Mouse (Mus musculus): ENCODE measurements around the gene Gng8. TPM values are rescaled to one million over a fixed set of nuclear protein-coding genes. Genes with fewer than 3 reads are reported as not detected.

Gng8 gene
- polyA plus RNA-seq, 1 experiment from 2014 or later = 36.3 TPM

DNA sequence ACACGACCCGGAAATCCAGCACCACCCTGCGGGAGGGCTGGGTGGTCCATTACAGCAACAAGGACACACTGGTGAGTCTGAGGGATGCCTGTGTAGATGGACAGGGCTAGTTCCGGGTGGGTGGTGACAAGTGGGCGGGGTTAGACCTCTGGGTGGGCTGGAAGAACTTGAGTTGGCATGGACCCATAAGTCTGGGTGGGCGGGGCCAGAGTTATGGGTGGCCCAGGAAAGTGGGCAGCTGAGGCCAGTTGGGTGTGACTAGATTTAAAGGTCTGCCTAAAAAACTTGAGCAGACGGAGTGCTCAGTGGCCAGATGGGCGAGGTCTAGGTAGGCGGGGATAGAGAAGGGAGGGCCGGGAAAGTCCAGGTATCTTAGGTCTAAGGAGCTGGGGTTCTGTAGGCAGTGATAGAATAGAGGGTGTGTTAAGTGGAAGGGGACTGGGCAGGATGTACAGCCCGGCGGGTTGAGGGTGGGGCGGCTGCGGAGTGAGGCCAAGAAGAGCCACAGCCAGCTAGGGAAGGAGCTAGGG is 38.2 kb upstream of the Gng8 start:
- WGBS = 77% methylated on average over 14 of the region's 14 CpGs
- Histone ChIP-seq H3K4me1 (no peaks in the 10 kb centered on the region), H3K9me3 (replicated peaks) (no peaks in the 10 kb centered on the region), H3K9ac (no peak overlapping the region), H3K4me2 (replicated peaks) (no peak overlapping the region), H3K27me3 (no peaks in the 10 kb centered on the region), H3K36me3 (peaks cover 91% of the 10 kb centered on the region), H3K4me3 (replicated peaks) (no peak overlapping the region), H3K27ac (replicated peaks) (0 out of 2 replicates have a peak overlapping the region, but pooled peaks have one; percentile 11)
- ATAC-seq (ENCODE audit: insufficient number of reproducible peaks, low FRiP score, low TSS enrichment, low read depth) = no peak; the same call in 1 of the 2 replicates

DNA sequence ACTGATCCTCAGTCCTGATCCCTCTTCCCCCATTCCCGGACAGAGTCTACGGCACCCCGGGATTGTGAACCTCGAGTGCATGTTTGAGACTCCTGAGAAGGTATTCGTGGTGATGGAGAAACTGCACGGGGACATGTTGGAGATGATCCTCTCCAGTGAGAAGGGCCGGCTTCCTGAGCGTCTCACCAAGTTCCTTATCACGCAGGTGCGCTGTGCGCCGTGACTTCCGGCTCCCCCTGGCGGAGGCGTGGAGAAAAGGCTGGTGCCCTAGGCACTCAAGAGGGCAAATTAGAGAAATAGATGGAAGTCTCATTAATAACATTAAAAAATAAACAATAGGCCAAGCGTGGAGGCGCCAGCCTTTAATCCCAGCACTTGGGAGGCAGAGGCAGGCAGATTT is 33.2 kb upstream of the Gng8 start:
- Histone ChIP-seq H3K4me1 (no peaks in the 10 kb centered on the region), H3K36me3 (peaks cover 83% of the 10 kb centered on the region), H3K27ac (replicated peaks) (no peak overlapping the region), H3K4me2 (replicated peaks) (no peak overlapping the region), H3K9ac (no peak overlapping the region), H3K9me3 (replicated peaks) (no peaks in the 10 kb centered on the region), H3K27me3 (no peaks in the 10 kb centered on the region), H3K4me3 (replicated peaks) (no peak overlapping the region)
- WGBS = 24% methylated on average over 17 of the region's 17 CpGs
- no peak for ATAC-seq (ENCODE audit: insufficient number of reproducible peaks, low FRiP score, low TSS enrichment, low read depth)

DNA sequence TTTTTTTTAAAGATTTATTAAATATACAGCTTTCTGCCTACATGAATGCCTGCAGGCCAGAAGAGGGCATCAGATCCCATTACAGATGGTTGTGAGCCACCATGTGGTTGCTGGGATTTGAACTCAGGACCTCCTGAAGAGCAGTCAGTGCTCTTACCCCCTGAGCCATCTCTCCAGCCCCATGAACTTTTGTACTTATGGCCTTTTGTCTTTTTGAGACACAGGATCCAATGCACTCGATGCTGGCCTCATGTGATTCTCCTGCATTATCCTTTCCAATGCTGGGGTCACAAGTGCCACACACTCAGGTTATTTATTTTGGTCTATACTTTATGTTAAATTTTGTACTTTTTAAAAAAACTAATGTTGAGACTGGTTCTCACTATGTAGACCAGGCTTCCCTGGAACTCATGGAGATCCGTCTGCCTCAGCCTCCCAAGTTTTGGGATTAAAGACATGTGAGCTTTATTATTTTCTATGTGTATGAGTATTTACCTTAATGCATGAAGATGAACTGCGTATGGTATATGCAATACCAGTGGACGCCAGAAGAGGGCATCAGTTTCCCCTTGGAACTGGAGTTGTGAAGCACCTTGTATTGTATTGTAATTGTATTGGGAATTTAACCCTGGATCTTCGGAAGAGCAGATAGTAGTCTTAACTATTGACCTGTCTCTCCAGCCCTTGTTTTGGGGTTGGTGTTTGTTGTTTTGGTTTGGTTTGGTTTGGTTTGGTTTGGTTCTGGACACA is 31.5 kb upstream of the Gng8 start:
- no peak for ATAC-seq (ENCODE audit: insufficient number of reproducible peaks, low FRiP score, low TSS enrichment, low read depth)
- H3K4me3 ChIP-seq (replicated peaks) = no peak overlapping the region
- H3K27ac ChIP-seq (replicated peaks) = no peak overlapping the region
- WGBS = 23% methylated on average over 5 of the region's 5 CpGs
- no peak overlapping the region for H3K4me2 ChIP-seq (replicated peaks)
- H3K9ac ChIP-seq = no peak overlapping the region
- H3K4me1 ChIP-seq = no peaks in the 10 kb centered on the region
- no peaks in the 10 kb centered on the region for H3K9me3 ChIP-seq (replicated peaks)
- H3K27me3 ChIP-seq = no peaks in the 10 kb centered on the region
- peaks cover 84% of the 10 kb centered on the region for H3K36me3 ChIP-seq

DNA sequence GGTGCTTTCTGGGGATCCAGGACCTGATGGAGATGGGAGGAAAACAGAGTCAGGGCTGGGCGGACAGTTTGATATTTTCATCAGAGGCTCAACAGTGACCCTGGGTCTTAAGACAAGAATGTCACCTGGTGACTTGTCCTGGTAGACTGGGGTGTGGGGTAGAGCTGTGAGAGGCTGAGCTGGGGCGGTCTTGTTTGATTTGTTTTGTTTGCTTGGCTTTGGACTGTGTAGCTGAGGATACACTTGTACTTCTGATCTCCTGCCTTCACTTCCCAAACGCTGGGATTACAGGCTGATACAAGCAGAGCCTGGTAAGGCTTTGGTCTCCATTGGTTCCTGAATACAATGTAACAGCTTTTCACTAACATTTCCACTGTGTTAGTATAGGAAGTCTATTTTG is 24.1 kb upstream of the Gng8 start:
- no peak for ATAC-seq (ENCODE audit: insufficient number of reproducible peaks, low FRiP score, low TSS enrichment, low read depth)
- Histone ChIP-seq H3K4me1 (no peaks in the 10 kb centered on the region), H3K4me3 (replicated peaks) (no peak overlapping the region), H3K4me2 (replicated peaks) (no peak overlapping the region), H3K9me3 (replicated peaks) (no peaks in the 10 kb centered on the region), H3K36me3 (peaks cover 75% of the 10 kb centered on the region), H3K27me3 (no peaks in the 10 kb centered on the region), H3K27ac (replicated peaks) (no peak overlapping the region), H3K9ac (no peak overlapping the region)
- WGBS = 88% methylated on average over 3 of the region's 3 CpGs

DNA sequence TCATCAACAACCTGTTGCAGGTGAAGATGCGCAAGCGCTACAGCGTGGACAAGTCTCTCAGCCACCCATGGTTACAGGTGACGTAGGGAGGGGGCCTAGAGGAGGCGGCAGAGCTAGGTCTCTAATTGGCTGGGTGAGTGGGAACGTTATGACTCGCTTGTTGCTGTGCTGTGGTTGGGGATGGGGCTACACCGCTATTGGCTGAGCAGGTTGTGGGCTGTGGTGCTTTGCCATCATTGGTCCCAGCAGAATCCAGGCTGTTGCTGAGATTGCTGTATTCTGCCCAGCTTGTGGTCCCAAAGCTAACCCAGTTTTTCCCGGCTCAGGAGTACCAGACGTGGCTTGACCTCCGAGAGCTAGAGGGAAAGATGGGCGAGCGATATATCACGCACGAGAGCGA is 22.1 kb upstream of the Gng8 start:
- Histone ChIP-seq H3K27ac (replicated peaks) (0 out of 2 replicates have a peak overlapping the region, but pooled peaks have one; percentile 25), H3K4me2 (replicated peaks) (peak overlapping the region; percentile 27), H3K36me3 (peaks cover 60% of the 10 kb centered on the region), H3K4me1 (peaks cover 5% of the 10 kb centered on the region), H3K4me3 (replicated peaks) (no peak overlapping the region), H3K9me3 (replicated peaks) (no peaks in the 10 kb centered on the region), H3K9ac (no peak overlapping the region), H3K27me3 (no peaks in the 10 kb centered on the region)
- peak; percentile 87 for ATAC-seq (ENCODE audit: insufficient number of reproducible peaks, low FRiP score, low TSS enrichment, low read depth)
- 22% methylated on average over 16 of the region's 16 CpGs for WGBS

DNA sequence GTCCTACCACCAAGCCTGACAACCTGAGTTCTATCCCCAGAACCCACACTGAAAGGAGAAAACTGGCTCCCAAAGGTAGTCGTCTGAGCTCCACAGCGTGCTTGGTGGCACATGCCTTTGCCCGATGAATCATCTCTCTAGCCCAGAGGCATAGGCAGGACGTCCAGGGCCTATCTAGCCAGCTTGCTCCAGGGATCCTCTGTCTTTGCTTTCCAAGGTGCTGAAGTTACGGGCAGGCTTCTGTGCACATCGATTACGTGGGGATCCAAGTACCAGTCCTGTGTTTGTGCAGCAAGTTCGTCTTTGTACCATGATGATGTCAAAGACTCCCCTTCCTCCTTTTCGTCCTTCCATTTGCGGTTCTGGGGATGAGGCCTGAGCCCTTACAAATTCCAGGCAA is 20.0 kb upstream of the Gng8 start:
- no peak for ATAC-seq (ENCODE audit: insufficient number of reproducible peaks, low FRiP score, low TSS enrichment, low read depth)
- H3K27ac ChIP-seq (replicated peaks) = no peak overlapping the region
- WGBS = 77% methylated on average over 10 of the region's 10 CpGs
- H3K4me3 ChIP-seq (replicated peaks) = no peak overlapping the region
- no peaks in the 10 kb centered on the region for H3K27me3 ChIP-seq
- peaks cover 42% of the 10 kb centered on the region for H3K36me3 ChIP-seq
- no peak overlapping the region for H3K9ac ChIP-seq
- no peak overlapping the region for H3K4me2 ChIP-seq (replicated peaks)
- H3K4me1 ChIP-seq = peaks cover 19% of the 10 kb centered on the region
- H3K9me3 ChIP-seq (replicated peaks) = no peaks in the 10 kb centered on the region

DNA sequence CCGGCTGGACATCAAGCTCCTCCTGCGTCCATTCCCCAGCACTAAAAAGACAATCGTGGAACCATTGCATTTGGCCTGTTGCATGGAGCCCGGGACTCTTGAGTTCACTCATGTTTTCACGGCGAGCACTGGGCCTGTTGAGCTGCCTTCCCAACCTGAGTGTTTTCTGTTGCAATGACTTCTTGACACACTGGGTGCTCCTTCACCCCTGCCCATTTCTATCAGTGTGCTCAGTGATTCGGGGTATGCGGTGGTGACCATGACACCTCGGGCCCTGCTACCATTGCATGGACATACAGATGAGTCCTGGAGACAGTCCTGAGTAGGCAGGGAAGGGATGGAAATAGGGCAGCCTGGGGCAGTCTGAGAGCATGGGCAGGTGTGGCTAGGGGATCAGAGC is 19.1 kb upstream of the Gng8 start:
- Histone ChIP-seq H3K27me3 (no peaks in the 10 kb centered on the region), H3K4me2 (replicated peaks) (no peak overlapping the region), H3K9ac (no peak overlapping the region), H3K36me3 (peaks cover 34% of the 10 kb centered on the region), H3K9me3 (replicated peaks) (no peaks in the 10 kb centered on the region), H3K4me1 (peaks cover 27% of the 10 kb centered on the region), H3K27ac (replicated peaks) (no peak overlapping the region), H3K4me3 (replicated peaks) (no peak overlapping the region)
- 89% methylated on average over 9 of the region's 9 CpGs for WGBS
- no peak for ATAC-seq (ENCODE audit: insufficient number of reproducible peaks, low FRiP score, low TSS enrichment, low read depth)

DNA sequence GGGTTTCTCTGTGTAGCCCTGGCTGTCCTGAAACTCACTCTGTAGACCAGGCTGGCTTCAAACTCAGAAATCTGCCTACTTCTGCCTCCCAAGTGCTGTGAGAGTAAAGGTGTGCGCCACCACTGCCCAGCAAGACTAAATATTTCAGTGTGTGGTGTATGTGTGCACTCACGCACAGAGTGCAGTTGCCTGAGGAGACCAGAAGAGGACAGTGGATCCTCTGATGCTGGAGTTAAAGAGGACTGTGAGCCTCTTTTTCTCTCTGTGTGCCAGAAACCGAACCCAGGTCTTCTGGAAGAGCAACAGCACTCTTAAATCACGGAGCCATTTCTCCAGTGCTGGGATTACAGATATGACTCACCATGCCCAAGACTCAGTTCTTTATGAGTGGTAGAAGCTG is 18.2 kb upstream of the Gng8 start:
- peaks cover 27% of the 10 kb centered on the region for H3K4me1 ChIP-seq
- no peak overlapping the region for H3K27ac ChIP-seq (replicated peaks)
- no peak for ATAC-seq (ENCODE audit: insufficient number of reproducible peaks, low FRiP score, low TSS enrichment, low read depth)
- WGBS = 91% methylated on average over 4 of the region's 4 CpGs
- H3K36me3 ChIP-seq = peaks cover 28% of the 10 kb centered on the region
- H3K9me3 ChIP-seq (replicated peaks) = no peaks in the 10 kb centered on the region
- no peak overlapping the region for H3K9ac ChIP-seq
- H3K27me3 ChIP-seq = no peaks in the 10 kb centered on the region
- H3K4me2 ChIP-seq (replicated peaks) = no peak overlapping the region
- H3K4me3 ChIP-seq (replicated peaks) = no peak overlapping the region

DNA sequence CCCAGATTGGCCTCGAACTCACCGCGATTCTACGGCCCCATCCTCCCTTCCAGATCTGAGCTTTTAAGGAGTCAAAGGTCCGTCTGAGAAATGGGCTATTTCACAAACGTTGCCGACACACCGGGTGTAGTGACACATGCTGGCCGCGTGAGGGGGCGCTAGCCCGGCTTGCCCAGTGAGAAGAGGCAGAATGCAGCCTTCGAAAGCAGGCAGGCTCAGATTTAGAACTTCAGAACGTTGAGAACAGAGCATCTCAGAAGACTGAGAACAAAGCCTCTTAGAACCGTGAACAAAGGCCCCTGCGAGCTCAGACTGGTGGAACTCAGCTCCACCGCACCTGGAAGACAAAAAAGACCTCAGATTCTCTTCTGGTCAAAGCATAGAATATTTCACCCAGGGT is 17.4 kb upstream of the Gng8 start:
- no peaks in the 10 kb centered on the region for H3K27me3 ChIP-seq
- H3K9me3 ChIP-seq (replicated peaks) = no peaks in the 10 kb centered on the region
- WGBS = 4% methylated on average over 17 of the region's 17 CpGs
- peak overlapping the region; percentile 96 for H3K27ac ChIP-seq (replicated peaks)
- H3K4me2 ChIP-seq (replicated peaks) = peak overlapping the region; percentile 89
- H3K36me3 ChIP-seq = peaks cover 25% of the 10 kb centered on the region
- no peak for ATAC-seq (ENCODE audit: insufficient number of reproducible peaks, low FRiP score, low TSS enrichment, low read depth)
- H3K4me3 ChIP-seq (replicated peaks) = peak overlapping the region; percentile 87
- peaks cover 27% of the 10 kb centered on the region for H3K4me1 ChIP-seq
- H3K9ac ChIP-seq = no peak overlapping the region

DNA sequence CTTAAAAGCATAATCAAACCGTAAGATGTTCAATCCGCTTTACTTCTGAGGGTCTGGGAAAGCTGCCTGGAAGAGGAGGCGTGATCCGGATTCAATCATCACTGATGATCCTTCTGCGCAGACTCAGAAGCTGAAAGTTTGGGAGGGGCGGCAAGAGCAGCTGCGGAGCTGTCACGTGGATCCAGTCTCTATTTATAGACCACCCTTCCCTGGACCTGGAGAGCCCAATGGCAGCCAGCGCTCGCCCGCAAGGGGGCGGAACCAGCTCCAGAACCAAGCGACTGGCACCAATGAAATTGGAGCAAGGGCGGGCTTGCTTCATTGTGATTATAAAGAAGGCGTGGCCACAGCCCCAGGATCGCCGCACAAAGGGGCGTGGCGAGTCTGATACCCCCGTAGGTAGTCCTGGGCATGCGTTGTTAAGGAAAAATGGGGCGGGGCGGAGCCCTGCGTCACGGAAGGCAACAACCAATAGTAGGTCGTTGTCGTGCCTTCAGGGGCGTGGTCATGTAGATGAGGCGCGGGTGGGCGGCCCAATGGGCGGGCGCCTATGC is 16.8 kb upstream of the Gng8 start:
- peak overlapping the region; percentile 96 for H3K27ac ChIP-seq (replicated peaks)
- ATAC-seq (ENCODE audit: insufficient number of reproducible peaks, low FRiP score, low TSS enrichment, low read depth) = peak; percentile 97
- under 1% methylated on average over 33 of the region's 33 CpGs for WGBS
- peaks cover 22% of the 10 kb centered on the region for H3K36me3 ChIP-seq
- peak overlapping the region; percentile 87 for H3K4me3 ChIP-seq (replicated peaks)
- peaks cover 27% of the 10 kb centered on the region for H3K4me1 ChIP-seq
- no peaks in the 10 kb centered on the region for H3K9me3 ChIP-seq (replicated peaks)
- no peak overlapping the region for H3K9ac ChIP-seq
- H3K27me3 ChIP-seq = no peaks in the 10 kb centered on the region
- peak overlapping the region; percentile 89 for H3K4me2 ChIP-seq (replicated peaks)

DNA sequence AGATGAGACGGTGACA is 16.5 kb upstream of the Gng8 start, which contains the start of gene Dact3:
Gene Dact3 (plus strand): TSS at position 8 of the 16 bp plus-strand sequence.
- H3K9me3 ChIP-seq (replicated peaks) = no peaks in the 10 kb centered on the region
- no peak for ATAC-seq (ENCODE audit: insufficient number of reproducible peaks, low FRiP score, low TSS enrichment, low read depth)
- H3K4me3 ChIP-seq (replicated peaks) = peak within 1 kb of the TSS; percentile 87
- peak within 1 kb of the TSS; percentile 83 for H3K9ac ChIP-seq
- peak within 1 kb of the TSS; percentile 89 for H3K4me2 ChIP-seq (replicated peaks)
- peak within 1 kb of the TSS; percentile 96 for H3K27ac ChIP-seq (replicated peaks)
- H3K27me3 ChIP-seq = no peaks in the 10 kb centered on the region
- H3K36me3 ChIP-seq = peaks cover 19% of the 10 kb centered on the region
- H3K4me1 ChIP-seq = peaks cover 30% of the 10 kb centered on the region
- 0% methylated on average over 1 of the region's 1 CpGs for WGBS

DNA sequence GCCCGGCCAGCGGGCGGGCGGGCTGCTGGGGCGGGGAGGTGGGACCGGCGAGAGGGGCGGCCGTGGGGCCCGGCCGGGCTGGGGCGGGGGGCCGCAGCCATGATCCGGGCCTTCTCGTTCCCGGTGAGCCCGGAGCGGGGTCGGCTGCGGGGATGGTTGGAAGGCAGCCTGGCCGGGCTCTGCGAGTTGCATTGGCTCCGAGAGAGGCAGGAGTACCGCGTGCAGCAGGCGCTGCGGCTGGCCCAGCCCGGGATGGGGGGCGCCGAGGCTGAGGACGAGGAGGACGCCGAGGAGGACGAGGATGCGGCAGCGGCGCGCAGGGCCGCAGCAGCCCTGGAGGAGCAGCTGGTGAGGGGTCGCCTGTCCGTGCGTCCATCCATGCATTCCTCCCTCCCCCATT is 16.3 kb upstream of the Gng8 start:
- no peaks in the 10 kb centered on the region for H3K9me3 ChIP-seq (replicated peaks)
- peak overlapping the region; percentile 87 for H3K4me3 ChIP-seq (replicated peaks)
- H3K36me3 ChIP-seq = peaks cover 17% of the 10 kb centered on the region
- H3K4me2 ChIP-seq (replicated peaks) = peak overlapping the region; percentile 89
- WGBS = 0% methylated on average over 29 of the region's 42 CpGs
- peak overlapping the region; percentile 83 for H3K9ac ChIP-seq
- peaks cover 32% of the 10 kb centered on the region for H3K4me1 ChIP-seq
- H3K27ac ChIP-seq (replicated peaks) = peak overlapping the region; percentile 88
- H3K27me3 ChIP-seq = no peaks in the 10 kb centered on the region
- ATAC-seq (ENCODE audit: insufficient number of reproducible peaks, low FRiP score, low TSS enrichment, low read depth) = peak; percentile 5; the same call in 1 of the 2 replicates
